ENCODE assay signal across 8 mouse cellular contexts in genomic region chr5:121627871-121628270, GRCm38 (mm10). TPM values are rescaled to one million over a fixed set of nuclear protein-coding genes. Genes with fewer than 3 reads are reported as not detected.
A peak's percentile ranks its signal among the peaks of the same experiment; 100 is the strongest.
DNase-seq lines count a peak whose midpoint lies in the region; ATAC-seq lines count a peak whose summit lies in the region.

No protein-coding gene starts in this region.

- ATAC-seq in liver, embryonic 12.5 days = no peak
- ATAC-seq in liver, embryonic 11.5 days (replicated peaks; ENCODE audit: low FRiP score) = no peak

- H3K9me3 ChIP-seq in liver, embryonic 12.5 days (replicated peaks) = no peaks in the 10 kb centered on the region
- no peaks in the 10 kb centered on the region for H3K9me3 ChIP-seq in liver, embryonic 11.5 days (ENCODE audit: control insufficient read depth, low read length)

- no peak overlapping the region for H3K27ac ChIP-seq in liver, embryonic 12.5 days
- no peak overlapping the region for H3K27ac ChIP-seq in liver, embryonic 11.5 days (ENCODE audit: low read depth, low read length)

- no peaks in the 10 kb centered on the region for H3K4me1 ChIP-seq in liver, embryonic 12.5 days
- no peaks in the 10 kb centered on the region for H3K4me1 ChIP-seq in liver, embryonic 11.5 days (replicated peaks; ENCODE audit: control insufficient read depth, insufficient read depth, low read length)

- H3K36me3 ChIP-seq in liver, embryonic 12.5 days = no peaks in the 10 kb centered on the region
- H3K36me3 ChIP-seq in liver, embryonic 11.5 days (ENCODE audit: control insufficient read depth, insufficient read depth, low read length) = no peaks in the 10 kb centered on the region

- H3K9ac ChIP-seq in liver, embryonic 12.5 days = no peak overlapping the region
- H3K9ac ChIP-seq in liver, embryonic 11.5 days (ENCODE audit: low read depth, low read length) = no peak overlapping the region

- H3K4me2 ChIP-seq in liver, embryonic 12.5 days = no peak overlapping the region
- H3K4me2 ChIP-seq in liver, embryonic 11.5 days = no peak overlapping the region

- no peak overlapping the region for H3K4me3 ChIP-seq in liver, embryonic 12.5 days
- H3K4me3 ChIP-seq in liver, embryonic 11.5 days (ENCODE audit: low read depth, low read length) = no peak overlapping the region

- H3K27me3 ChIP-seq in liver, embryonic 12.5 days (replicated peaks) = no peaks in the 10 kb centered on the region
- H3K27me3 ChIP-seq in liver, embryonic 11.5 days (replicated peaks; ENCODE audit: control insufficient read depth, insufficient read depth, low read length) = no peaks in the 10 kb centered on the region

- WGBS in liver, embryonic 12.5 days (ENCODE audit: insufficient replicate concordance) = 0% methylated on average over 1 of the region's 1 CpGs
- 0% methylated on average over 1 of the region's 1 CpGs for WGBS in liver, embryonic 11.5 days

- peak; percentile 82 for DNase-seq in liver
- DNase-seq in adrenal gland, postnatal 10 days = peak; percentile 88
- DNase-seq in embryo, embryonic 9.5 days (ENCODE audit: extremely low spot score) = peak; percentile 60
- peak; percentile 46 to 83 for DNase-seq in kidney, adult 8-10 months
- DNase-seq in liver, embryonic 11.5 days (ENCODE audit: low spot score) = peak; percentile 61
- DNase-seq in retina, postnatal 7 days (ENCODE audit: low read depth, low spot score) = peak; percentile 55
- peak; percentile 48 for DNase-seq in urinary bladder, adult 2 months (ENCODE audit: low spot score)

RNA-seq across cellular contexts. Expression of gene Acad12, which starts 9.1 kb away (rescaled TPM):
- polyA plus RNA-seq in liver, embryonic 12.5 days (2016; fragmentation: Nextera tagmentation; extraction: Ambion mirVana) = 1.6 and 1.9 TPM in 2 replicates
- total RNA-seq in adrenal gland, postnatal 10 days (2021) = 10 to 100 TPM; 20.1 to 24.0 TPM
- 3.0 and 5.0 TPM in 2 replicates for polyA plus RNA-seq in liver, embryonic 11.5 days (2014; fragmentation: Nextera tagmentation; extraction: Ambion mirVana)
- polyA plus RNA-seq in urinary bladder, adult 2 months (2012; rRNA removed) = 10.6 and 12.8 TPM in 2 replicates

RNA-seq across cellular contexts. Expression of gene Acad10, which starts 32.4 kb away (rescaled TPM):
- 2.5 and 2.6 TPM in 2 replicates for polyA plus RNA-seq in liver, embryonic 12.5 days (2016; fragmentation: Nextera tagmentation; extraction: Ambion mirVana)
- total RNA-seq in adrenal gland, postnatal 10 days (2021) = 10 to 100 TPM; 38.6 to 43.6 TPM
- 2.7 and 3.6 TPM in 2 replicates for polyA plus RNA-seq in liver, embryonic 11.5 days (2014; fragmentation: Nextera tagmentation; extraction: Ambion mirVana)
- 9.6 and 10.3 TPM in 2 replicates for polyA plus RNA-seq in urinary bladder, adult 2 months (2012; rRNA removed)

RNA-seq across cellular contexts. Expression of gene Brap, which starts 32.5 kb away (rescaled TPM):
- polyA plus RNA-seq in liver, embryonic 12.5 days (2016; fragmentation: Nextera tagmentation; extraction: Ambion mirVana) = 35.1 and 36.6 TPM in 2 replicates
- 10 to 100 TPM; 57.2 to 62.6 TPM for total RNA-seq in adrenal gland, postnatal 10 days (2021)
- polyA plus RNA-seq in liver, embryonic 11.5 days (2014; fragmentation: Nextera tagmentation; extraction: Ambion mirVana) = 42.8 and 46.0 TPM in 2 replicates
- 34.7 and 37.1 TPM in 2 replicates for polyA plus RNA-seq in urinary bladder, adult 2 months (2012; rRNA removed)

RNA-seq across cellular contexts. Expression of gene Aldh2, which starts 34.2 kb away (rescaled TPM):
- 143 and 146 TPM in 2 replicates for polyA plus RNA-seq in liver, embryonic 12.5 days (2016; fragmentation: Nextera tagmentation; extraction: Ambion mirVana)
- total RNA-seq in adrenal gland, postnatal 10 days (2021) = 100 to 1,000 TPM; 712 to 837 TPM
- polyA plus RNA-seq in liver, embryonic 11.5 days (2014; fragmentation: Nextera tagmentation; extraction: Ambion mirVana) = 88.7 and 97.3 TPM in 2 replicates
- 663 and 712 TPM in 2 replicates for polyA plus RNA-seq in urinary bladder, adult 2 months (2012; rRNA removed)
